Mouse (Mus musculus) stomach, postnatal 0 days (tissue): ENCODE results near the gene Gabpb1. TPM values are rescaled to one million over a fixed set of nuclear protein-coding genes. Genes with fewer than 3 reads are reported as not detected.

Experiments
- ATAC-seq: fragments of 200-750 bp; cut with Nextera tagmentation; 2 replicates; pipeline ENCODE4 v1.8.0; 2017; ENCODE audit not compliant: low FRiP score, low TSS enrichment
- DNase-seq: peaks from one replicate; pipeline ENCODE4 v3.0.0-alpha.2; 2016; ENCODE audit warnings: low spot score
- H3K27ac ChIP-seq: fragments of 300-500 bp; sonication (generic); replicated peaks from 2 replicates; pipeline ENCODE4 v1.5.1; 2014; ENCODE audit warnings: mild to moderate bottlenecking, control low read depth
- H3K27me3 ChIP-seq: fragments of 300-500 bp; sonication (generic); 2 replicates; pipeline ENCODE4 v1.6.1; 2014; ENCODE audit warnings: low read length; ENCODE audit not compliant: control insufficient read depth, insufficient read depth
- H3K36me3 ChIP-seq: fragments of 300-500 bp; sonication (generic); 2 replicates; pipeline ENCODE4 v1.6.1; 2014; ENCODE audit warnings: low read length, mixed read lengths; ENCODE audit not compliant: control insufficient read depth, insufficient read depth
- H3K4me1 ChIP-seq: fragments of 300-500 bp; sonication (generic); replicated peaks from 2 replicates; pipeline ENCODE4 v1.6.1; 2014; ENCODE audit warnings: antibody characterized with exemption; ENCODE audit not compliant: control insufficient read depth, insufficient read depth
- H3K4me2 ChIP-seq: fragments of 300-500 bp; sonication (generic); replicated peaks from 2 replicates; pipeline ENCODE4 v1.6.1; 2014; ENCODE audit warnings: low read depth, mild to moderate bottlenecking, control low read depth, moderate library complexity
- H3K4me3 ChIP-seq: fragments of 300-500 bp; sonication (generic); 2 replicates; pipeline ENCODE4 v1.5.1; 2014; ENCODE audit warnings: low read depth, low read length, control low read depth
- H3K9ac ChIP-seq: fragments of 300-500 bp; sonication (generic); 2 replicates; pipeline ENCODE4 v1.6.1; 2014; ENCODE audit warnings: mild to moderate bottlenecking, low read length, control low read depth, mixed read lengths
- H3K9me3 ChIP-seq: fragments of 300-500 bp; sonication (generic); 2 replicates; pipeline ENCODE4 v1.6.1; 2016; ENCODE audit warnings: low read length; ENCODE audit not compliant: control insufficient read depth
- CTCF ChIP-seq: IDR thresholded peaks from 2 replicates; pipeline ENCODE4 v1.5.1; 2016; ENCODE audit warnings: antibody characterized with exemption, low read depth, mild to moderate bottlenecking, moderate library complexity
- EP300 ChIP-seq: optimal IDR thresholded peaks from 2 replicates; pipeline ENCODE3; 2016; ENCODE audit warnings: antibody characterized with exemption
- whole genome bisulfite sequencing: fragments of 180-500 bp; shearing (Covaris S2); extraction: QIAGEN DNeasy Blood & Tissue Kit; methylation state at CpG from one replicate; pipeline ENCODE4 v1.1.7; 2014; 5-methylcytosine and 5-hydroxymethylcytosine counted together
- polyA plus RNA-seq: library from polyadenylated mRNA; unstranded; fragments of >200 nt; fragmentation: Nextera tagmentation; extraction: Ambion mirVana; gene quantifications from 2 replicates; pipeline ENCODE4 v1.2.1, GENCODE M21; 2015

Gabpb1 gene
- 15.9 and 17.1 TPM in 2 replicates for polyA plus RNA-seq

GRCm38 (mm10) chr2:126676122-126676515 lies at the start of gene Gabpb1:
Gene Gabpb1, minus strand, starts transcription at chr2:126676337.
- Histone ChIP-seq H3K4me1 (no peaks in the 10 kb centered on the region; the same call in 1 of the 2 replicates), H3K9me3 (no peaks in the 10 kb centered on the region), H3K27me3 (no peaks in the 10 kb centered on the region), H3K9ac (peak within 1 kb of the TSS; percentile 100), H3K4me2 (peak within 1 kb of the TSS; percentile 71), H3K36me3 (no peaks in the 10 kb centered on the region), H3K27ac (peak within 1 kb of the TSS; percentile 100), H3K4me3 (peak within 1 kb of the TSS; percentile 98)
- no peak for ATAC-seq
- TF ChIP-seq EP300 = no peak
- TF ChIP-seq CTCF = no peak
- WGBS = 22% methylated on average over 12 of the region's 12 CpGs
- DNase-seq = no peak

- DNase-seq (no peak), ATAC-seq (no peak)
- TF ChIP-seq EP300 (no peak), CTCF (no peak)
- Histone ChIP-seq H3K27me3 (no peaks in the 10 kb centered on the region), H3K36me3 (no peaks in the 10 kb centered on the region), H3K4me2 (no peak overlapping the region), H3K9ac (no peak overlapping the region), H3K4me3 (no peak overlapping the region), H3K27ac (no peak overlapping the region), H3K4me1 (no peaks in the 10 kb centered on the region), H3K9me3 (no peaks in the 10 kb centered on the region)
These were observed 36.8 kb upstream of the Gabpb1 start for GRCm38 (mm10) chr2:126712950-126713349.

- Histone ChIP-seq H3K9me3 (no peaks in the 10 kb centered on the region), H3K27ac (no peak overlapping the region), H3K9ac (no peak overlapping the region), H3K27me3 (no peaks in the 10 kb centered on the region), H3K4me2 (no peak overlapping the region), H3K36me3 (no peaks in the 10 kb centered on the region), H3K4me3 (no peak overlapping the region), H3K4me1 (no peaks in the 10 kb centered on the region)
- TF ChIP-seq CTCF = no peak
- no peak for TF ChIP-seq EP300
- no peak for ATAC-seq
- 95% methylated on average over 5 of the region's 5 CpGs for WGBS
- no peak for DNase-seq
These were observed 36.4 kb upstream of the Gabpb1 start for GRCm38 (mm10) chr2:126712526-126712925.

GRCm38 (mm10) chr2:126708361-126708760 lies 32.2 kb upstream of the Gabpb1 start:
- no peak for ATAC-seq
- H3K27me3 ChIP-seq = no peaks in the 10 kb centered on the region
- no peak overlapping the region for H3K27ac ChIP-seq
- no peaks in the 10 kb centered on the region for H3K9me3 ChIP-seq
- H3K4me2 ChIP-seq = peak overlapping the region; percentile 69; the same call in 1 of the 2 replicates
- 74% methylated on average over 4 of the region's 4 CpGs for WGBS
- no peaks in the 10 kb centered on the region for H3K36me3 ChIP-seq
- no peak overlapping the region for H3K9ac ChIP-seq
- no peak for DNase-seq
- no peaks in the 10 kb centered on the region for H3K4me1 ChIP-seq
- no peak for TF ChIP-seq EP300
- TF ChIP-seq CTCF = no peak
- no peak overlapping the region; the same call in 1 of the 2 replicates for H3K4me3 ChIP-seq

- H3K4me3 ChIP-seq = peak overlapping the region; percentile 90
- H3K27ac ChIP-seq = peak overlapping the region; percentile 91
- no peak for DNase-seq
- no peaks in the 10 kb centered on the region for H3K4me1 ChIP-seq
- peak; percentile 79 for ATAC-seq
- TF ChIP-seq CTCF (no peak), EP300 (no peak)
- H3K36me3 ChIP-seq = no peaks in the 10 kb centered on the region
- H3K27me3 ChIP-seq = no peaks in the 10 kb centered on the region
- H3K4me2 ChIP-seq = peak overlapping the region; percentile 69
- H3K9me3 ChIP-seq = no peaks in the 10 kb centered on the region
- 0% methylated on average over 23 of the region's 23 CpGs for WGBS
- peak overlapping the region; percentile 89 for H3K9ac ChIP-seq
These were observed 31.3 kb upstream of the Gabpb1 start for GRCm38 (mm10) chr2:126707438-126707779.

GRCm38 (mm10) chr2:126706759-126707437 lies 30.8 kb upstream of the Gabpb1 start, which contains the start of gene Usp8:
Gene Usp8, plus strand, starts transcription at chr2:126707328.
- no peaks in the 10 kb centered on the region for H3K27me3 ChIP-seq
- no peaks in the 10 kb centered on the region for H3K9me3 ChIP-seq
- peak within 1 kb of the TSS; percentile 91 for H3K27ac ChIP-seq
- no peaks in the 10 kb centered on the region for H3K36me3 ChIP-seq
- DNase-seq (peak; percentile 98), ATAC-seq (peak; percentile 100)
- TF ChIP-seq CTCF = peak; percentile 40; the same call in 1 of the 2 replicates
- no peak for TF ChIP-seq EP300
- H3K4me2 ChIP-seq = peak within 1 kb of the TSS; percentile 69
- 2% methylated on average over 47 of the region's 47 CpGs for WGBS
- peak within 1 kb of the TSS; percentile 90 for H3K4me3 ChIP-seq
- H3K4me1 ChIP-seq = no peaks in the 10 kb centered on the region
- peak within 1 kb of the TSS; percentile 89 for H3K9ac ChIP-seq
